Mouse (Mus musculus): ENCODE results near the gene D6Ertd527e. TPM values are rescaled to one million over a fixed set of nuclear protein-coding genes. Genes with fewer than 3 reads are reported as not detected.

D6Ertd527e gene
- total RNA-seq, 1 experiment: not detected

GRCm38 (mm10) chr6:87133966-87134546 lies 29.5 kb downstream of the D6Ertd527e start:
- no peaks in the 10 kb centered on the region for H3K36me3 ChIP-seq (ENCODE audit: control insufficient read depth, insufficient read depth, low read length, poor library complexity, severe bottlenecking)
- DNase-seq (ENCODE audit: low read depth, low spot score): no peak
- H3K27ac ChIP-seq (ENCODE audit: insufficient read depth, low read depth, low read length, poor library complexity, severe bottlenecking): no peak overlapping the region
- H3K9ac ChIP-seq (ENCODE audit: insufficient read depth, low read depth, low read length, poor library complexity, severe bottlenecking): no peak overlapping the region
- H3K4me1 ChIP-seq (ENCODE audit: control insufficient read depth in 2 of 2, insufficient read depth in 2 of 2, low read length in 2 of 2, poor library complexity in 1 of 2): no peaks in the 10 kb centered on the region
- H3K4me3 ChIP-seq (ENCODE audit: insufficient read depth in 1 of 2, low read depth in 1 of 2, low read length in 2 of 2, poor library complexity in 1 of 2, severe bottlenecking in 1 of 2): no peak overlapping the region
- H3K9me3 ChIP-seq (ENCODE audit: control insufficient read depth, insufficient read depth, low read depth, low read length): no peaks in the 10 kb centered on the region
- no peak for TF ChIP-seq ZNF384 (IDR thresholded peaks at IDR 0.05; ENCODE audit: low read depth, low read length)
- TF ChIP-seq CHD2 (IDR thresholded peaks at IDR 0.05; ENCODE audit: low read depth, low read length): no peak
- TF ChIP-seq ZC3H11A (IDR thresholded peaks at IDR 0.05; ENCODE audit: borderline replicate concordance, low read depth, low read length): no peak
- no peak for TF ChIP-seq HCFC1 (IDR thresholded peaks at IDR 0.05; ENCODE audit: borderline replicate concordance, insufficient read depth, low read length)
- no peak for TF ChIP-seq MAFK (IDR thresholded peaks at IDR 0.05; ENCODE audit: insufficient read depth, low read depth, low read length)
- in situ Hi-C loops (cut with MboI; ENCODE audit: low sequenced_read_pairs in 2 of 2, unreplicated experiment in 2 of 2): no loop called here

- H3K27ac ChIP-seq (ENCODE audit: insufficient read depth, low read depth, low read length, poor library complexity, severe bottlenecking): no peak overlapping the region
- no peak overlapping the region for H3K4me3 ChIP-seq (ENCODE audit: insufficient read depth in 1 of 2, low read depth in 1 of 2, low read length in 2 of 2, poor library complexity in 1 of 2, severe bottlenecking in 1 of 2)
- in situ Hi-C loops (cut with MboI; ENCODE audit: low sequenced_read_pairs in 2 of 2, unreplicated experiment in 2 of 2): no loop called here
- TF ChIP-seq ZNF384 (IDR thresholded peaks at IDR 0.05; ENCODE audit: low read depth, low read length) (no peak), ZC3H11A (IDR thresholded peaks at IDR 0.05; ENCODE audit: borderline replicate concordance, low read depth, low read length) (no peak), CHD2 (IDR thresholded peaks at IDR 0.05; ENCODE audit: low read depth, low read length) (no peak), HCFC1 (IDR thresholded peaks at IDR 0.05; ENCODE audit: borderline replicate concordance, insufficient read depth, low read length) (no peak), MAFK (IDR thresholded peaks at IDR 0.05; ENCODE audit: insufficient read depth, low read depth, low read length) (no peak)
- no peaks in the 10 kb centered on the region for H3K36me3 ChIP-seq (ENCODE audit: control insufficient read depth, insufficient read depth, low read length, poor library complexity, severe bottlenecking)
- DNase-seq (ENCODE audit: low read depth, low spot score): no peak
- H3K9ac ChIP-seq (ENCODE audit: insufficient read depth, low read depth, low read length, poor library complexity, severe bottlenecking): no peak overlapping the region
- H3K4me1 ChIP-seq (ENCODE audit: control insufficient read depth in 2 of 2, insufficient read depth in 2 of 2, low read length in 2 of 2, poor library complexity in 1 of 2): peaks cover 0 to 3% of the 10 kb centered on the region in 2 experiments; a peak in 1 of 4 replicates
- no peaks in the 10 kb centered on the region for H3K9me3 ChIP-seq (ENCODE audit: control insufficient read depth, insufficient read depth, low read depth, low read length)
Measured at GRCm38 (mm10) chr6:87138479-87138878, 33.9 kb downstream of the D6Ertd527e start.

DNA sequence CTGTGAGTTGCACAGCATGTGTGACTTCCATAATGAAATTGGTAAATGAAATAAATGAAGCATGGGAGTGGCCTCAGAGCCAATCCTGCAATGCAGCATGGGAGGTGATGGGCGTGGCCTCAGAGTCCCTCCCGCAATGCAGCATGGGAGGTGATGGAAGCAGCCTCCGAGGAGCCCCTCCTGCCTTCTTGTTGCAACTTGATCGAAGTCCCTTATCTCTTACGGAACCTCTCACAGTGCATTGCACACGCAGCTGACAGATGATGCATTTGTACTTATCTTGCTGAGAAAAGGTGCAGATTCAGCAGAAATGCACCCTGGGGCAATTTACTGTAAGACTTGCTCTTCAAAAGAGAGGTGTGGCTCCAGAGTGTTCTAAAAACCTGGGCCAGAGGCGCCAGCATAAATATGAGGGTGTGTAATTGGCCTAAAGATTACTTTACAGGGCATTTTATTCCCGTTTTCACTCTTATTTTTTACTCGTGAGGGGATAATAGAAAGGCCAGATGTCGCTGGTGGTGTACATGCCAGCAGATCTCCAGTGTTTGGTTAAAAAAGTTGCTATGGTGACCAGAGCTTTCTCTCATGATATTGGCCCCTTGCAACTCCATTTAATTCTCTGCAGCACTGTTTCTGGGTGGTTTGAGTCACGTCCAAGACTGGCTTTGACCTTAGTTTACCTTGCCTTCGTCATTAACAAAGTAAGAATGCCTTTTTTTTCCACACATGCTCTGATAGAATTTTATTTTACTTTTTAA lies 35.4 kb downstream of the D6Ertd527e start:
- Histone ChIP-seq H3K9me3 (ENCODE audit: control insufficient read depth, insufficient read depth, low read depth, low read length) (no peaks in the 10 kb centered on the region), H3K27ac (ENCODE audit: insufficient read depth, low read depth, low read length, poor library complexity, severe bottlenecking) (no peak overlapping the region), H3K4me3 (ENCODE audit: insufficient read depth in 1 of 2, low read depth in 1 of 2, low read length in 2 of 2, poor library complexity in 1 of 2, severe bottlenecking in 1 of 2) (no peak overlapping the region), H3K4me1 (ENCODE audit: control insufficient read depth in 2 of 2, insufficient read depth in 2 of 2, low read length in 2 of 2, poor library complexity in 1 of 2) (peaks cover 0 to 3% of the 10 kb centered on the region in 2 experiments; a peak in 1 of 4 replicates), H3K9ac (ENCODE audit: insufficient read depth, low read depth, low read length, poor library complexity, severe bottlenecking) (no peak overlapping the region), H3K36me3 (ENCODE audit: control insufficient read depth, insufficient read depth, low read length, poor library complexity, severe bottlenecking) (no peaks in the 10 kb centered on the region)
- in situ Hi-C loops (cut with MboI; ENCODE audit: low sequenced_read_pairs in 2 of 2, unreplicated experiment in 2 of 2): no loop called here
- TF ChIP-seq MAFK (IDR thresholded peaks at IDR 0.05; ENCODE audit: insufficient read depth, low read depth, low read length) (peak; percentile 63), HCFC1 (IDR thresholded peaks at IDR 0.05; ENCODE audit: borderline replicate concordance, insufficient read depth, low read length) (no peak)
- DNase-seq (ENCODE audit: low read depth, low spot score): no peak

DNA sequence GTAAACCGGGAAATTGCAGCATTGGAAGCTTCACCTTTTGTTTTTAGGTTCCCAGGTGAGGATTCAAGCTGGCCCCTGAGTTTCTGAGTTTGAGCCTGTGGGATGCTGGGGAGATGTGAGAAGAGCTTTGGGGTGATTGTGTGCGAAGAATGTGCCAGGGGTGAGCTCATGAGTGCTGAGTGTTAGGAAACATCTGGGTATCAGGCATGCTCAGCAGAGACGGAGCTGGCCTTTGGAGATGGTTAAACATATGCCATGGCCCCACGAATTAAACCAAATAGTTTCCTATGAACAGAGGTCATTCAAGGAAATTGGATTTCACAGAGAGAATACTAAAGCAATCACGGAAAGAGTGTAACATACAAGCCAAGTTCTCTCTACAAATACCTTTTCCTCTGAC lies 37.7 kb downstream of the D6Ertd527e start:
- in situ Hi-C loops (cut with MboI; ENCODE audit: low sequenced_read_pairs in 2 of 2, unreplicated experiment in 2 of 2): no loop called here
- TF ChIP-seq HCFC1 (IDR thresholded peaks at IDR 0.05; ENCODE audit: borderline replicate concordance, insufficient read depth, low read length): no peak
- TF ChIP-seq ZNF384 (IDR thresholded peaks at IDR 0.05; ENCODE audit: low read depth, low read length): no peak
- no peak for TF ChIP-seq ZC3H11A (IDR thresholded peaks at IDR 0.05; ENCODE audit: borderline replicate concordance, low read depth, low read length)
- TF ChIP-seq CHD2 (IDR thresholded peaks at IDR 0.05; ENCODE audit: low read depth, low read length): no peak
- TF ChIP-seq MAFK (IDR thresholded peaks at IDR 0.05; ENCODE audit: insufficient read depth, low read depth, low read length): no peak
- Histone ChIP-seq H3K36me3 (ENCODE audit: control insufficient read depth, insufficient read depth, low read length, poor library complexity, severe bottlenecking) (no peaks in the 10 kb centered on the region), H3K27ac (ENCODE audit: insufficient read depth, low read depth, low read length, poor library complexity, severe bottlenecking) (no peak overlapping the region), H3K4me3 (ENCODE audit: insufficient read depth in 1 of 2, low read depth in 1 of 2, low read length in 2 of 2, poor library complexity in 1 of 2, severe bottlenecking in 1 of 2) (no peak overlapping the region), H3K9ac (ENCODE audit: insufficient read depth, low read depth, low read length, poor library complexity, severe bottlenecking) (no peak overlapping the region), H3K4me1 (ENCODE audit: control insufficient read depth in 2 of 2, insufficient read depth in 2 of 2, low read length in 2 of 2, poor library complexity in 1 of 2) (peaks cover 0 to 3% of the 10 kb centered on the region in 2 experiments; a peak in 1 of 4 replicates), H3K9me3 (ENCODE audit: control insufficient read depth, insufficient read depth, low read depth, low read length) (no peaks in the 10 kb centered on the region)
- no peak for DNase-seq (ENCODE audit: low read depth, low spot score)

Measured in ES-E14 (cell line).